Comparison of ENCODE assay signal across 8 mouse cellular contexts in the genomic region with DNA sequence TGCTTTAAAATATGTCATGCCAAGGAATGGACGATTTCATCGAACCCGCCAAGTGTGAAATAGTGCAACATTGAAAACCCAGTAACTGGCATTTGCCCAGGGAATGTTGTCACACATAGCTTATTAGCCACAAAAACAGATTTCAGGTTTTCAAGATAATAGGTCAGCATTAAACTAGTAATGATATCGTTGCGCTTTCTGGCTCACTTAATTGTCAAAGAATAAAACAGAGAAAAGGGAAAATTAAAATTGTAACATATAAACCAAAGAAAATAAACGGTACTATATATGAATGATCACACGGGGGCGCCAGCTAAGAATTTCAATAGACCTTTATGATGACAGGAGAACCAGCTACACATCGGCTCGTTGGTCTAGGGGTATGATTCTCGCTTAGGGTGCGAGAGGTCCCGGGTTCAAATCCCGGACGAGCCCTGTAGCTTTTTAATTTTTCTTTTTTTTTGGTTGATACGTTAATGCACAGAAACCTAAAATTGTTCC. TPM values are rescaled to one million over a fixed set of nuclear protein-coding genes. Genes with fewer than 3 reads are reported as not detected.
DNase-seq lines count a peak whose midpoint lies in the region; ATAC-seq and TF ChIP-seq lines count a peak whose summit lies in the region.

No protein-coding gene starts in this region.

- peak overlapping the region; percentile 94 for H3K4me3 ChIP-seq in hindbrain, embryonic 16.5 days (ENCODE audit: low read length)

- no peaks in the 10 kb centered on the region for H3K4me1 ChIP-seq in hindbrain, embryonic 16.5 days (ENCODE audit: control insufficient read depth, insufficient read depth, low read depth, low read length)

- H3K4me2 ChIP-seq in hindbrain, embryonic 16.5 days (ENCODE audit: low read length) = peak overlapping the region; percentile 60

- H3K36me3 ChIP-seq in hindbrain, embryonic 16.5 days (ENCODE audit: control insufficient read depth, insufficient read depth, low read length) = no peaks in the 10 kb centered on the region

- no peaks in the 10 kb centered on the region for H3K27me3 ChIP-seq in Patski
- no peaks in the 10 kb centered on the region for H3K27me3 ChIP-seq in hindbrain, embryonic 16.5 days (replicated peaks; ENCODE audit: control insufficient read depth, insufficient read depth, low read length)

- WGBS in hindbrain, embryonic 16.5 days = 3% methylated on average over 16 of the region's 16 CpGs

- CTCF ChIA-PET in Patski (lab: Charles Lee) = interaction anchor here (1.0 to 2.0 kb wide), 5 partner anchors 10 to 61 kb away, joined by 3 to 7 read pairs (median 4); no protein-coding TSS in a partner anchor

- H3K27ac ChIP-seq in hindbrain, embryonic 16.5 days (ENCODE audit: low read depth, low read length) = no peak overlapping the region

- no peak overlapping the region for H3K9ac ChIP-seq in hindbrain, embryonic 16.5 days (ENCODE audit: low read depth, low read length)

- TF ChIP-seq CTCF in Patski (IDR thresholded peaks at IDR 0.05) = no peak

- in situ Hi-C loops in Patski (cut with MboI; ENCODE audit: low pct_unique_long_range_greater_than_20kb) = no loop called here

- DNase-seq in Patski (ENCODE audit: low read depth, low spot score) = no peak
- peak; percentile 86 for DNase-seq in cerebellum, postnatal 14 days
- DNase-seq in frontal cortex, postnatal 36 days (ENCODE audit: low spot score in 2 of 2) = peak; percentile 80 to 89
- peak; percentile 75 to 77 for DNase-seq in left cerebral cortex, adult 18-20 months (ENCODE audit: low spot score in 2 of 2)
- peak; percentile 62 to 82 for DNase-seq in lung, postnatal 4 days
- DNase-seq in retina, postnatal 1 day = peak; percentile 88
- peak; percentile 50 for DNase-seq in urinary bladder, adult 2 months (ENCODE audit: low spot score)

- POLR2A ChIA-PET in Patski (lab: Charles Lee) = no interaction called here

- no peaks in the 10 kb centered on the region for H3K9me3 ChIP-seq in hindbrain, embryonic 16.5 days (ENCODE audit: control insufficient read depth, low read length)

- peak; percentile 49 for ATAC-seq in Patski
- ATAC-seq in hindbrain, embryonic 16.5 days = peak; percentile 66

RNA-seq across cellular contexts. Expression of a gene that starts 7.0 kb away (rescaled TPM):
- polyA plus RNA-seq in Patski (2021) = 35.3 TPM
- polyA plus RNA-seq in hindbrain, embryonic 16.5 days (2015; fragmentation: Nextera tagmentation; extraction: Ambion mirVana) = 163 and 169 TPM in 2 replicates
- 10 to 100 TPM; 22.7 to 27.6 TPM for total RNA-seq in left cerebral cortex, adult 18-20 months (2021)
- polyA plus RNA-seq in urinary bladder, adult 2 months (2012; rRNA removed) = 77.7 and 84.2 TPM in 2 replicates
